Mouse (Mus musculus) liver, postnatal 0 days (tissue): Measurements from ENCODE around the gene Rbsn. TPM values are rescaled to one million over a fixed set of nuclear protein-coding genes. Genes with fewer than 3 reads are reported as not detected.

Source experiments
- ATAC-seq: fragments of 200-750 bp; cut with Nextera tagmentation; 2 replicates; pipeline ENCODE4 v1.8.0; 2017; ENCODE audit warnings: mild to moderate bottlenecking, moderate library complexity
- DNase-seq: peaks from one replicate; pipeline ENCODE4 v3.0.0-alpha.2; 2016
- H3K27ac ChIP-seq: fragments of 300-500 bp; sonication (generic); 2 replicates; pipeline ENCODE4 v1.5.1; 2014; ENCODE audit warnings: antibody characterized with exemption, moderate library complexity, mild to moderate bottlenecking, low read depth
- H3K27me3 ChIP-seq: fragments of 300-500 bp; sonication (generic); 2 replicates; pipeline ENCODE4 v1.6.1; 2014; ENCODE audit warnings: low read length, control low read depth, mixed read lengths; ENCODE audit not compliant: insufficient read depth
- H3K36me3 ChIP-seq: fragments of 300-500 bp; sonication (generic); replicated peaks from 2 replicates; pipeline ENCODE4 v1.6.1; 2014; ENCODE audit warnings: mild to moderate bottlenecking, control low read depth, low read length, moderate library complexity, mixed read lengths; ENCODE audit not compliant: insufficient read depth
- H3K4me1 ChIP-seq: fragments of 300-500 bp; sonication (generic); 2 replicates; pipeline ENCODE4 v1.6.1; 2014; ENCODE audit warnings: antibody characterized with exemption, mild to moderate bottlenecking, control low read depth; ENCODE audit not compliant: insufficient read depth
- H3K4me2 ChIP-seq: fragments of 300-500 bp; sonication (generic); 2 replicates; pipeline ENCODE4 v1.6.1; 2014; ENCODE audit warnings: low read depth, mild to moderate bottlenecking, low read length, moderate library complexity, mixed read lengths
- H3K4me3 ChIP-seq: fragments of 300-500 bp; sonication (generic); 2 replicates; pipeline ENCODE4 v1.5.1; 2014; ENCODE audit warnings: low read depth, low read length
- H3K9ac ChIP-seq: fragments of 300-500 bp; sonication (generic); replicated peaks from 2 replicates; pipeline ENCODE4 v1.6.1; 2014; ENCODE audit warnings: mild to moderate bottlenecking, moderate library complexity
- H3K9me3 ChIP-seq: fragments of 300-500 bp; sonication (generic); 2 replicates; pipeline ENCODE4 v1.6.1; 2016; ENCODE audit warnings: mild to moderate bottlenecking, control low read depth, low read length, mixed read lengths
- CTCF ChIP-seq: sonication (generic); IDR thresholded peaks from 2 replicates; pipeline ENCODE4 v1.5.1; 2016; ENCODE audit warnings: antibody characterized with exemption, low read depth
- EP300 ChIP-seq: IDR thresholded peaks from 2 replicates; pipeline ENCODE4 v1.6.1; 2016; ENCODE audit warnings: antibody characterized with exemption, low read depth, mild to moderate bottlenecking
- WGBS: fragments of 180-500 bp; shearing (Covaris S2); extraction: QIAGEN DNeasy Blood & Tissue Kit; methylation state at CpG from one replicate; pipeline ENCODE4 v1.1.7; 2014; ENCODE audit not compliant: insufficient replicate concordance; 5-methylcytosine and 5-hydroxymethylcytosine counted together
- polyA plus RNA-seq: library from polyadenylated mRNA; unstranded; fragments of >200 nt; fragmentation: Nextera tagmentation; extraction: Ambion mirVana; gene quantifications from 2 replicates; pipeline ENCODE4 v1.2.1, GENCODE M21; 2015

The Rbsn gene
- polyA plus RNA-seq, 1 experiment from 2014 or later: 6.2 TPM

GRCm38 (mm10) chr6:92229103-92229502 lies 14.4 kb upstream of the Rbsn start:
- no peaks in the 10 kb centered on the region for H3K9me3 ChIP-seq
- H3K27ac ChIP-seq: no peak overlapping the region
- H3K4me1 ChIP-seq: no peaks in the 10 kb centered on the region
- H3K27me3 ChIP-seq: no peaks in the 10 kb centered on the region
- H3K36me3 ChIP-seq: no peaks in the 10 kb centered on the region
- TF ChIP-seq EP300 (no peak), CTCF (no peak)
- H3K4me2 ChIP-seq: no peak overlapping the region
- no peak overlapping the region for H3K9ac ChIP-seq
- ATAC-seq (no peak), DNase-seq (no peak)
- no peak overlapping the region for H3K4me3 ChIP-seq

- H3K4me3 ChIP-seq: no peak overlapping the region
- TF ChIP-seq EP300 (no peak), CTCF (no peak)
Measured at GRCm38 (mm10) chr6:92224981-92225380, 10.3 kb upstream of the Rbsn start.

GRCm38 (mm10) chr6:92222021-92222420 lies 7.3 kb upstream of the Rbsn start:
- H3K27me3 ChIP-seq: no peaks in the 10 kb centered on the region
- ATAC-seq (peak; percentile 55), DNase-seq (no peak)
- H3K9ac ChIP-seq: no peak overlapping the region
- H3K4me3 ChIP-seq: no peak overlapping the region
- no peak for TF ChIP-seq CTCF
- TF ChIP-seq EP300: no peak
- H3K4me1 ChIP-seq: peaks cover 4% of the 10 kb centered on the region
- H3K36me3 ChIP-seq: no peaks in the 10 kb centered on the region
- H3K9me3 ChIP-seq: no peaks in the 10 kb centered on the region
- H3K27ac ChIP-seq: peak overlapping the region; percentile 30; the same call in 1 of the 2 replicates
- WGBS: 60% methylated on average over 3 of the region's 3 CpGs
- H3K4me2 ChIP-seq: no peak overlapping the region

More at GRCm38 (mm10) chr6:92224981-92225380, 10.3 kb upstream of the Rbsn start:
- Histone ChIP-seq H3K27ac (no peak overlapping the region), H3K9ac (no peak overlapping the region), H3K4me2 (no peak overlapping the region), H3K9me3 (no peaks in the 10 kb centered on the region), H3K36me3 (no peaks in the 10 kb centered on the region), H3K27me3 (no peaks in the 10 kb centered on the region), H3K4me1 (peaks cover 4% of the 10 kb centered on the region)
- 77% methylated on average over 1 of the region's 1 CpGs for WGBS
- DNase-seq: no peak
- ATAC-seq: no peak

GRCm38 (mm10) chr6:92221604-92222003 lies 6.9 kb upstream of the Rbsn start:
- no peaks in the 10 kb centered on the region for H3K9me3 ChIP-seq
- peak; percentile 84 for ATAC-seq
- DNase-seq: no peak
- H3K27ac ChIP-seq: peak overlapping the region; percentile 30; the same call in 1 of the 2 replicates
- H3K36me3 ChIP-seq: no peaks in the 10 kb centered on the region
- no peak overlapping the region for H3K9ac ChIP-seq
- H3K4me3 ChIP-seq: no peak overlapping the region
- whole genome bisulfite sequencing: 50% methylated on average over 6 of the region's 6 CpGs
- no peaks in the 10 kb centered on the region for H3K27me3 ChIP-seq
- H3K4me2 ChIP-seq: no peak overlapping the region
- H3K4me1 ChIP-seq: peaks cover 4% of the 10 kb centered on the region
- no peak for TF ChIP-seq CTCF
- TF ChIP-seq EP300: no peak

GRCm38 (mm10) chr6:92219445-92219844 lies 4.7 kb upstream of the Rbsn start:
- no peak overlapping the region for H3K9ac ChIP-seq
- ATAC-seq (peak; percentile 47), DNase-seq (peak; percentile 66)
- no peak overlapping the region for H3K4me2 ChIP-seq
- H3K27me3 ChIP-seq: no peaks in the 10 kb centered on the region
- H3K9me3 ChIP-seq: no peaks in the 10 kb centered on the region
- TF ChIP-seq EP300 (no peak), CTCF (peak; percentile 80)
- no peak overlapping the region for H3K27ac ChIP-seq
- H3K4me1 ChIP-seq: peaks cover 7% of the 10 kb centered on the region
- H3K4me3 ChIP-seq: no peak overlapping the region
- no peaks in the 10 kb centered on the region for H3K36me3 ChIP-seq
- WGBS: 44% methylated on average over 3 of the region's 3 CpGs

GRCm38 (mm10) chr6:92214055-92214772 lies 511 bp downstream of the Rbsn start:
- WGBS: 1% methylated on average over 48 of the region's 48 CpGs
- H3K27ac ChIP-seq: peak overlapping the region; percentile 58
- ATAC-seq: peak; percentile 57

More at GRCm38 (mm10) chr6:92214055-92214772, 511 bp downstream of the Rbsn start:
- H3K9ac ChIP-seq: peak overlapping the region; percentile 97
- no peaks in the 10 kb centered on the region for H3K9me3 ChIP-seq
- no peaks in the 10 kb centered on the region for H3K27me3 ChIP-seq
- peak; percentile 20 for DNase-seq
- no peak for TF ChIP-seq EP300
- TF ChIP-seq CTCF: no peak
- peaks cover 10% of the 10 kb centered on the region for H3K4me1 ChIP-seq
- peak overlapping the region; percentile 98 for H3K4me2 ChIP-seq
- peak overlapping the region; percentile 95 for H3K4me3 ChIP-seq
- H3K36me3 ChIP-seq: 0 out of 2 replicates have a peak, but pooled peaks cover 3% of the 10 kb centered on the region
